Mouse (Mus musculus) lung, postnatal 0 days (tissue): ENCODE data around the gene Prpf3. TPM values are rescaled to one million over a fixed set of nuclear protein-coding genes. Genes with fewer than 3 reads are reported as not detected.

ENCODE experiments used
- ATAC-seq: fragments of 200-750 bp; cut with Nextera tagmentation; 2 replicates; pipeline ENCODE4 v1.8.0; 2017; ENCODE audit warnings: moderate library complexity
- DNase-seq: peaks from one replicate; pipeline ENCODE4 v3.0.0-alpha.2; 2016; ENCODE audit warnings: low spot score
- H3K27ac ChIP-seq: fragments of 300-500 bp; sonication (generic); 2 replicates; pipeline ENCODE4 v1.5.1; 2014; ENCODE audit warnings: antibody characterized with exemption, mild to moderate bottlenecking, low read length, mixed read lengths
- H3K27me3 ChIP-seq: fragments of 300-500 bp; sonication (generic); replicated peaks from 2 replicates; pipeline ENCODE4 v1.6.1; 2014; ENCODE audit warnings: low read length, mixed read lengths; ENCODE audit not compliant: insufficient read depth
- H3K36me3 ChIP-seq: fragments of 300-500 bp; sonication (generic); 2 replicates; pipeline ENCODE4 v1.6.1; 2014; ENCODE audit warnings: low read length, mixed read lengths; ENCODE audit not compliant: insufficient read depth
- H3K4me1 ChIP-seq: fragments of 300-500 bp; sonication (generic); 2 replicates; pipeline ENCODE4 v1.6.1; 2014; ENCODE audit warnings: antibody characterized with exemption, low read depth, low read length, mixed read lengths; ENCODE audit not compliant: insufficient read depth
- H3K4me2 ChIP-seq: fragments of 300-500 bp; sonication (generic); replicated peaks from 2 replicates; pipeline ENCODE4 v1.6.1; 2014; ENCODE audit warnings: low read depth, mild to moderate bottlenecking, low read length, moderate library complexity, mixed read lengths
- H3K4me3 ChIP-seq: fragments of 300-500 bp; sonication (generic); 2 replicates; pipeline ENCODE4 v1.5.1; 2014; ENCODE audit warnings: low read depth, low read length
- H3K9ac ChIP-seq: fragments of 300-500 bp; sonication (generic); replicated peaks from 2 replicates; pipeline ENCODE4 v1.6.1; 2014; ENCODE audit warnings: low read depth, mild to moderate bottlenecking
- H3K9me3 ChIP-seq: fragments of 300-500 bp; sonication (generic); 2 replicates; pipeline ENCODE4 v1.6.1; 2016; ENCODE audit warnings: low read length, mixed read lengths
- CTCF ChIP-seq: IDR thresholded peaks from 2 replicates; pipeline ENCODE4 v1.5.1; 2016; ENCODE audit warnings: antibody characterized with exemption, mild to moderate bottlenecking
- EP300 ChIP-seq: IDR thresholded peaks from 2 replicates; pipeline ENCODE4 v1.6.1; 2016; ENCODE audit warnings: antibody characterized with exemption, mild to moderate bottlenecking, control low read depth
- WGBS: fragments of 180-500 bp; shearing (Covaris S2); extraction: QIAGEN DNeasy Blood & Tissue Kit; methylation state at CpG from one replicate; pipeline ENCODE4 v1.1.7; 2014; 5-methylcytosine and 5-hydroxymethylcytosine counted together
- polyA plus RNA-seq: library from polyadenylated mRNA; unstranded; fragments of >200 nt; fragmentation: Nextera tagmentation; extraction: Ambion mirVana; gene quantifications from 2 replicates; pipeline ENCODE4 v1.2.1, GENCODE M21; 2015

The Prpf3 gene
- polyA plus RNA-seq, 1 experiment from 2014 or later: 14.3 TPM

GRCm38 (mm10) chr3:95806677-95807076 lies 49.0 kb downstream of the Prpf3 start:
- no peak overlapping the region for H3K4me2 ChIP-seq
- DNase-seq: no peak
- H3K4me3 ChIP-seq: no peak overlapping the region
- no peaks in the 10 kb centered on the region for H3K4me1 ChIP-seq
- H3K9me3 ChIP-seq: no peaks in the 10 kb centered on the region
- TF ChIP-seq CTCF (no peak), EP300 (no peak)
- ATAC-seq: no peak
- H3K36me3 ChIP-seq: peaks cover 4% of the 10 kb centered on the region; the same call in 1 of the 2 replicates
- H3K27me3 ChIP-seq: no peaks in the 10 kb centered on the region
- H3K9ac ChIP-seq: no peak overlapping the region
- H3K27ac ChIP-seq: no peak overlapping the region
- 47% methylated on average over 1 of the region's 1 CpGs for WGBS

- H3K27ac ChIP-seq: no peak overlapping the region
- no peaks in the 10 kb centered on the region for H3K4me1 ChIP-seq
- no peak overlapping the region for H3K4me3 ChIP-seq
- H3K36me3 ChIP-seq: peaks cover 4% of the 10 kb centered on the region; the same call in 1 of the 2 replicates
- no peak overlapping the region for H3K4me2 ChIP-seq
- no peaks in the 10 kb centered on the region for H3K27me3 ChIP-seq
- TF ChIP-seq CTCF: no peak
- TF ChIP-seq EP300: no peak
- H3K9me3 ChIP-seq: no peaks in the 10 kb centered on the region
- no peak for DNase-seq
- ATAC-seq: no peak
- H3K9ac ChIP-seq: no peak overlapping the region
- 98% methylated on average over 4 of the region's 4 CpGs for WGBS
These were observed 51.8 kb downstream of the Prpf3 start for GRCm38 (mm10) chr3:95803851-95804250.

GRCm38 (mm10) chr3:95798756-95799155 lies 56.9 kb downstream of the Prpf3 start:
- H3K4me3 ChIP-seq: no peak overlapping the region
- no peaks in the 10 kb centered on the region for H3K36me3 ChIP-seq
- H3K4me2 ChIP-seq: no peak overlapping the region
- DNase-seq (no peak), ATAC-seq (no peak)
- no peaks in the 10 kb centered on the region for H3K4me1 ChIP-seq
- TF ChIP-seq CTCF: no peak
- TF ChIP-seq EP300: no peak
- no peaks in the 10 kb centered on the region for H3K9me3 ChIP-seq
- 71% methylated on average over 4 of the region's 4 CpGs for WGBS
- H3K27me3 ChIP-seq: no peaks in the 10 kb centered on the region
- no peak overlapping the region for H3K27ac ChIP-seq
- H3K9ac ChIP-seq: no peak overlapping the region

- no peaks in the 10 kb centered on the region for H3K9me3 ChIP-seq
- WGBS: 83% methylated on average over 1 of the region's 1 CpGs
- H3K4me2 ChIP-seq: no peak overlapping the region
- H3K27me3 ChIP-seq: no peaks in the 10 kb centered on the region
- ATAC-seq (no peak), DNase-seq (no peak)
- H3K9ac ChIP-seq: no peak overlapping the region
- H3K27ac ChIP-seq: no peak overlapping the region
- no peaks in the 10 kb centered on the region for H3K36me3 ChIP-seq
- H3K4me3 ChIP-seq: no peak overlapping the region
- no peak for TF ChIP-seq CTCF
- 0 out of 2 replicates have a peak, but pooled peaks cover 2% of the 10 kb centered on the region for H3K4me1 ChIP-seq
These were observed 61.4 kb downstream of the Prpf3 start for GRCm38 (mm10) chr3:95794299-95794698.

DNA sequence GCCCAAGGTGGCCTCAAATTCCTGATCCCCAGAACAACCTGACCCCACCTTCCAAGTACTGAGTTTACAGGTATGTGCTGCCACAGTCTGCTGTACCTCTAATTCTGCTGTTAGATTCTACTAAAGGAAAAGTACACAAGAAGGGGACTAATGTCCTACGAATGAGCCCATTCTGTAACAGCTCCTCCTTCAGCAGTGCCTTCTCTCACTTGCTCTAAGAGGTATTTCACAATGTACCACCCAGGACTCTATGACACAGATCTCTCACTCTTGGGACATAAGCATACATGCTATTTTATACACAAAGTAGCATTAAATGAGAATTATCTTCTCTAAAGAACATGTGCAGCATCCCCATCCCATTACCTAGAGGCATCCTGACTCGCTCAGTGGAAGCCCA lies 62.0 kb downstream of the Prpf3 start:
- H3K27ac ChIP-seq: no peak overlapping the region
- H3K4me1 ChIP-seq: 0 out of 2 replicates have a peak, but pooled peaks cover 2% of the 10 kb centered on the region
- no peaks in the 10 kb centered on the region for H3K36me3 ChIP-seq
- DNase-seq: peak; percentile 76
- no peak overlapping the region for H3K9ac ChIP-seq
- no peaks in the 10 kb centered on the region for H3K27me3 ChIP-seq
- no peak overlapping the region for H3K4me3 ChIP-seq
- 72% methylated on average over 2 of the region's 2 CpGs for WGBS
- H3K9me3 ChIP-seq: no peaks in the 10 kb centered on the region
- TF ChIP-seq EP300 (no peak), CTCF (no peak)
- peak; percentile 70 for ATAC-seq
- H3K4me2 ChIP-seq: no peak overlapping the region

- DNase-seq (no peak), ATAC-seq (no peak)
- Histone ChIP-seq H3K36me3 (peaks cover 32% of the 10 kb centered on the region), H3K9ac (no peak overlapping the region), H3K4me1 (no peaks in the 10 kb centered on the region), H3K4me2 (no peak overlapping the region), H3K4me3 (no peak overlapping the region), H3K9me3 (no peaks in the 10 kb centered on the region), H3K27me3 (no peaks in the 10 kb centered on the region), H3K27ac (no peak overlapping the region)
- TF ChIP-seq EP300 (no peak), CTCF (no peak)
- 89% methylated on average over 4 of the region's 4 CpGs for WGBS
These were observed 70.2 kb downstream of the Prpf3 start for GRCm38 (mm10) chr3:95785501-95785900.

Other genes with a start within 250 kb of the Prpf3 start
- 48.2 and 52.0 TPM in 2 replicates for gene Ensa, start 230.9 kb downstream of the Prpf3 start, polyA plus RNA-seq
- gene Mcl1, start 197.1 kb downstream of the Prpf3 start, polyA plus RNA-seq: 99.6 and 101 TPM in 2 replicates
- gene Adamtsl4, start 168.0 kb downstream of the Prpf3 start, polyA plus RNA-seq: 11.8 and 13.2 TPM in 2 replicates
- gene Ecm1, start 116.3 kb downstream of the Prpf3 start, polyA plus RNA-seq: 94.3 and 107 TPM in 2 replicates
- gene Tars2, start 95.7 kb downstream of the Prpf3 start, polyA plus RNA-seq: 18.5 and 19.3 TPM in 2 replicates
- gene Rprd2, start 37.0 kb downstream of the Prpf3 start, polyA plus RNA-seq: 12.9 and 14.0 TPM in 2 replicates
- 252 and 273 TPM in 2 replicates for gene Mrps21, start 15.6 kb upstream of the Prpf3 start, polyA plus RNA-seq
- gene Ciart, start 26.4 kb upstream of the Prpf3 start, polyA plus RNA-seq: 2.0 and 3.1 TPM in 2 replicates
- 247 and 252 TPM in 2 replicates for gene BC028528, start 36.1 kb upstream of the Prpf3 start, polyA plus RNA-seq
- gene Aph1a, start 38.1 kb upstream of the Prpf3 start, polyA plus RNA-seq: 48.6 and 49.1 TPM in 2 replicates
- gene Car14, start 48.8 kb upstream of the Prpf3 start, polyA plus RNA-seq: 4.4 and 4.5 TPM in 2 replicates
- 72.5 and 79.6 TPM in 2 replicates for gene Anp32e, start 73.4 kb upstream of the Prpf3 start, polyA plus RNA-seq
- 53.5 and 55.4 TPM in 2 replicates for gene Plekho1, start 140.1 kb upstream of the Prpf3 start, polyA plus RNA-seq
- gene Vps45, start 202.6 kb upstream of the Prpf3 start, polyA plus RNA-seq: 32.3 and 32.8 TPM in 2 replicates
- 30.2 and 30.6 TPM in 2 replicates for gene Otud7b, start 248.6 kb upstream of the Prpf3 start, polyA plus RNA-seq